Mouse (Mus musculus) kidney, embryonic 15.5 days (tissue): Measurements from ENCODE around the gene Aagab. TPM values are rescaled to one million over a fixed set of nuclear protein-coding genes. Genes with fewer than 3 reads are reported as not detected.

Experiments used
- ATAC-seq: fragments of 200-750 bp; cut with Nextera tagmentation; replicated peaks from 2 replicates; pipeline ENCODE4 v1.8.0; 2017; ENCODE audit warnings: moderate TSS enrichment; ENCODE audit not compliant: low FRiP score
- H3K27ac ChIP-seq: fragments of 300-500 bp; sonication (generic); 2 replicates; pipeline ENCODE4 v1.5.1; 2015; ENCODE audit warnings: mild to moderate bottlenecking, inconsistent platforms
- H3K27me3 ChIP-seq: fragments of 300-500 bp; sonication (generic); 2 replicates; pipeline ENCODE4 v1.6.1; 2015; ENCODE audit warnings: inconsistent platforms
- H3K36me3 ChIP-seq: fragments of 300-500 bp; sonication (generic); 2 replicates; pipeline ENCODE4 v1.6.1; 2015; ENCODE audit warnings: inconsistent platforms
- H3K4me1 ChIP-seq: fragments of 300-500 bp; sonication (generic); 2 replicates; pipeline ENCODE4 v1.6.1; 2015; ENCODE audit warnings: inconsistent platforms
- H3K4me2 ChIP-seq: fragments of 300-500 bp; sonication (generic); 2 replicates; pipeline ENCODE4 v1.6.1; 2015; ENCODE audit warnings: moderate library complexity, mild to moderate bottlenecking, inconsistent platforms
- H3K4me3 ChIP-seq: fragments of 300-500 bp; sonication (generic); replicated peaks from 2 replicates; pipeline ENCODE4 v1.5.1; 2015; ENCODE audit warnings: mild to moderate bottlenecking, inconsistent platforms
- H3K9ac ChIP-seq: fragments of 300-500 bp; sonication (generic); 2 replicates; pipeline ENCODE4 v1.6.1; 2015; ENCODE audit warnings: mild to moderate bottlenecking, inconsistent platforms
- H3K9me3 ChIP-seq: fragments of 300-500 bp; sonication (generic); replicated peaks from 2 replicates; pipeline ENCODE4 v1.6.1; 2016; ENCODE audit warnings: inconsistent platforms
- WGBS: fragments of 180-500 bp; shearing (Covaris S2); methylation state at CpG from one replicate; pipeline ENCODE4 v1.1.7; 2015; ENCODE audit warnings: mixed read lengths; 5-methylcytosine and 5-hydroxymethylcytosine counted together
- polyA plus RNA-seq: library from polyadenylated mRNA; unstranded; fragments of >200 nt; fragmentation: Nextera tagmentation; extraction: Ambion mirVana; gene quantifications from 2 replicates; pipeline ENCODE4 v1.2.1, GENCODE M21; 2015

Gene Aagab
- polyA plus RNA-seq, 1 experiment from 2014 or later, result 33.3 TPM

- H3K4me3 ChIP-seq, result no peak overlapping the region
- H3K4me2 ChIP-seq, result no peak overlapping the region
- H3K27me3 ChIP-seq, result no peaks in the 10 kb centered on the region
- H3K9me3 ChIP-seq, result no peaks in the 10 kb centered on the region
- H3K27ac ChIP-seq, result no peak overlapping the region
- peaks cover 40% of the 10 kb centered on the region for H3K36me3 ChIP-seq
- H3K9ac ChIP-seq, result no peak overlapping the region
- no peak for ATAC-seq
- WGBS, result 91% methylated on average over 4 of the region's 4 CpGs
- H3K4me1 ChIP-seq, result no peaks in the 10 kb centered on the region
Measured at GRCm38 (mm10) chr9:63632045-63632444, 29.6 kb downstream of the Aagab start.

- Histone ChIP-seq H3K4me1 (no peaks in the 10 kb centered on the region), H3K36me3 (peaks cover 49% of the 10 kb centered on the region), H3K4me3 (no peak overlapping the region), H3K27ac (no peak overlapping the region), H3K9me3 (no peaks in the 10 kb centered on the region), H3K4me2 (no peak overlapping the region), H3K9ac (no peak overlapping the region), H3K27me3 (no peaks in the 10 kb centered on the region)
- 78% methylated on average over 11 of the region's 11 CpGs for WGBS
- no peak for ATAC-seq
Measured at GRCm38 (mm10) chr9:63632924-63633323, 30.5 kb downstream of the Aagab start.

GRCm38 (mm10) chr9:63633334-63633733 is 30.9 kb downstream of the Aagab start:
- no peak overlapping the region for H3K4me3 ChIP-seq
- H3K9ac ChIP-seq, result no peak overlapping the region
- ATAC-seq, result no peak
- H3K27me3 ChIP-seq, result no peaks in the 10 kb centered on the region
- H3K27ac ChIP-seq, result no peak overlapping the region
- H3K4me1 ChIP-seq, result no peaks in the 10 kb centered on the region
- no peaks in the 10 kb centered on the region for H3K9me3 ChIP-seq
- peaks cover 51% of the 10 kb centered on the region for H3K36me3 ChIP-seq
- 80% methylated on average over 7 of the region's 7 CpGs for WGBS
- H3K4me2 ChIP-seq, result no peak overlapping the region

GRCm38 (mm10) chr9:63636113-63636512 is 33.7 kb downstream of the Aagab start:
- Histone ChIP-seq H3K4me3 (no peak overlapping the region), H3K4me2 (no peak overlapping the region), H3K27ac (no peak overlapping the region), H3K4me1 (no peaks in the 10 kb centered on the region), H3K27me3 (no peaks in the 10 kb centered on the region), H3K9me3 (no peaks in the 10 kb centered on the region), H3K9ac (no peak overlapping the region), H3K36me3 (peaks cover 50% of the 10 kb centered on the region)
- 73% methylated on average over 7 of the region's 7 CpGs for WGBS
- no peak for ATAC-seq

- no peak for ATAC-seq
- WGBS, result 90% methylated on average over 4 of the region's 4 CpGs
- H3K4me1 ChIP-seq, result 0 out of 2 replicates have a peak, but pooled peaks cover 11% of the 10 kb centered on the region
- H3K36me3 ChIP-seq, result peaks cover 70% of the 10 kb centered on the region
- no peaks in the 10 kb centered on the region for H3K9me3 ChIP-seq
- H3K9ac ChIP-seq, result no peak overlapping the region
- H3K4me3 ChIP-seq, result no peak overlapping the region
- H3K4me2 ChIP-seq, result no peak overlapping the region
- no peak overlapping the region for H3K27ac ChIP-seq
- H3K27me3 ChIP-seq, result no peaks in the 10 kb centered on the region
Measured at GRCm38 (mm10) chr9:63641983-63642646, 39.7 kb downstream of the Aagab start.

GRCm38 (mm10) chr9:63644011-63644410 is 41.6 kb downstream of the Aagab start:
- Histone ChIP-seq H3K9me3 (no peaks in the 10 kb centered on the region), H3K4me2 (no peak overlapping the region), H3K27ac (no peak overlapping the region), H3K27me3 (no peaks in the 10 kb centered on the region), H3K36me3 (peaks cover 74% of the 10 kb centered on the region), H3K9ac (no peak overlapping the region), H3K4me3 (no peak overlapping the region), H3K4me1 (0 out of 2 replicates have a peak, but pooled peaks cover 11% of the 10 kb centered on the region)
- no peak for ATAC-seq
- WGBS, result 66% methylated on average over 6 of the region's 6 CpGs

- 72% methylated on average over 8 of the region's 8 CpGs for WGBS
Measured at GRCm38 (mm10) chr9:63645084-63645483, 42.6 kb downstream of the Aagab start.

GRCm38 (mm10) chr9:63647581-63648519 is 45.4 kb downstream of the Aagab start:
- ATAC-seq, result no peak
- H3K4me2 ChIP-seq, result no peak overlapping the region
- H3K4me3 ChIP-seq, result no peak overlapping the region
- H3K4me1 ChIP-seq, result peaks cover 33% of the 10 kb centered on the region
- H3K36me3 ChIP-seq, result peaks cover 88% of the 10 kb centered on the region
- no peak overlapping the region for H3K27ac ChIP-seq
- no peak overlapping the region for H3K9ac ChIP-seq
- no peaks in the 10 kb centered on the region for H3K27me3 ChIP-seq
- no peaks in the 10 kb centered on the region for H3K9me3 ChIP-seq
- 78% methylated on average over 9 of the region's 9 CpGs for WGBS

More at GRCm38 (mm10) chr9:63645084-63645483, 42.6 kb downstream of the Aagab start:
- Histone ChIP-seq H3K27ac (no peak overlapping the region), H3K36me3 (peaks cover 76% of the 10 kb centered on the region), H3K9me3 (no peaks in the 10 kb centered on the region), H3K9ac (no peak overlapping the region), H3K27me3 (no peaks in the 10 kb centered on the region), H3K4me2 (no peak overlapping the region), H3K4me3 (no peak overlapping the region), H3K4me1 (0 out of 2 replicates have a peak, but pooled peaks cover 11% of the 10 kb centered on the region)
- no peak for ATAC-seq

GRCm38 (mm10) chr9:63648520-63648918 is 46.1 kb downstream of the Aagab start:
- 88% methylated on average over 9 of the region's 9 CpGs for WGBS
- peaks cover 94% of the 10 kb centered on the region for H3K36me3 ChIP-seq
- H3K9me3 ChIP-seq, result no peaks in the 10 kb centered on the region
- no peak overlapping the region for H3K4me2 ChIP-seq
- no peaks in the 10 kb centered on the region for H3K27me3 ChIP-seq
- no peak overlapping the region for H3K9ac ChIP-seq
- ATAC-seq, result no peak
- no peak overlapping the region for H3K27ac ChIP-seq
- no peak overlapping the region for H3K4me3 ChIP-seq
- H3K4me1 ChIP-seq, result peaks cover 36% of the 10 kb centered on the region

- H3K4me1 ChIP-seq, result peaks cover 47% of the 10 kb centered on the region
- WGBS, result 78% methylated on average over 8 of the region's 8 CpGs
- no peak overlapping the region for H3K4me2 ChIP-seq
- ATAC-seq, result no peak
- H3K27ac ChIP-seq, result no peak overlapping the region
- H3K36me3 ChIP-seq, result peaks cover 94% of the 10 kb centered on the region
- H3K27me3 ChIP-seq, result no peaks in the 10 kb centered on the region
- no peaks in the 10 kb centered on the region for H3K9me3 ChIP-seq
- no peak overlapping the region for H3K4me3 ChIP-seq
- no peak overlapping the region for H3K9ac ChIP-seq
Measured at GRCm38 (mm10) chr9:63649841-63650545, 47.5 kb downstream of the Aagab start.

- Histone ChIP-seq H3K4me3 (no peak overlapping the region), H3K27me3 (no peaks in the 10 kb centered on the region), H3K9me3 (no peaks in the 10 kb centered on the region), H3K27ac (peak overlapping the region; percentile 41), H3K4me2 (no peak overlapping the region), H3K4me1 (peaks cover 50% of the 10 kb centered on the region), H3K36me3 (peaks cover 96% of the 10 kb centered on the region), H3K9ac (no peak overlapping the region)
- WGBS, result 93% methylated on average over 14 of the region's 14 CpGs
- no peak for ATAC-seq
Measured at GRCm38 (mm10) chr9:63650905-63651304, 48.4 kb downstream of the Aagab start.

- no peaks in the 10 kb centered on the region for H3K9me3 ChIP-seq
- H3K27ac ChIP-seq, result peak overlapping the region; percentile 41; the same call in 1 of the 2 replicates
- H3K4me1 ChIP-seq, result peaks cover 50% of the 10 kb centered on the region
- H3K4me2 ChIP-seq, result no peak overlapping the region
- H3K9ac ChIP-seq, result no peak overlapping the region
- no peak overlapping the region for H3K4me3 ChIP-seq
- H3K36me3 ChIP-seq, result peaks cover 89% of the 10 kb centered on the region
- WGBS, result 61% methylated on average over 11 of the region's 11 CpGs
- no peak for ATAC-seq
- no peaks in the 10 kb centered on the region for H3K27me3 ChIP-seq
Measured at GRCm38 (mm10) chr9:63651594-63651993, 49.1 kb downstream of the Aagab start.
